Mouse (Mus musculus): ENCODE results near the gene Gclc. TPM values are rescaled to one million over a fixed set of nuclear protein-coding genes. Genes with fewer than 3 reads are reported as not detected.

Gene Gclc
- total and polyA plus RNA-seq, 2 experiments from 2014 or later, result 16.9 to 24.9 TPM

GRCm38 (mm10) chr9:77724216-77724615, 30.1 kb upstream of the Gclc start:
- 79% methylated on average over 6 of the region's 6 CpGs for WGBS
- no peaks in the 10 kb centered on the region for H3K27me3 ChIP-seq (ENCODE audit: insufficient read depth, low read length)
- H3K27ac ChIP-seq, result no peak overlapping the region
- no peaks in the 10 kb centered on the region for H3K36me3 ChIP-seq (ENCODE audit: insufficient read depth, low read length)
- H3K4me1 ChIP-seq (ENCODE audit: insufficient read depth, low read length), result no peaks in the 10 kb centered on the region
- no peak for ATAC-seq
- no peak overlapping the region for H3K4me3 ChIP-seq (ENCODE audit: low read length)
- H3K4me2 ChIP-seq (ENCODE audit: low read depth, low read length), result no peak overlapping the region
- no peak for TF ChIP-seq CTCF (IDR thresholded peaks at IDR 0.05; ENCODE audit: low read depth)
- DNase-seq (ENCODE audit: low spot score), result no peak
- 0 out of 2 replicates have a peak, but pooled peaks cover 2% of the 10 kb centered on the region for H3K9me3 ChIP-seq (ENCODE audit: low read length)
- H3K9ac ChIP-seq (replicated peaks; ENCODE audit: low read length), result no peak overlapping the region

- TF ChIP-seq CTCF (IDR thresholded peaks at IDR 0.05; ENCODE audit: low read depth), result no peak
- Histone ChIP-seq H3K9me3 (ENCODE audit: low read length) (0 out of 2 replicates have a peak, but pooled peaks cover 2% of the 10 kb centered on the region), H3K27ac (no peak overlapping the region), H3K9ac (replicated peaks; ENCODE audit: low read length) (no peak overlapping the region), H3K36me3 (ENCODE audit: insufficient read depth, low read length) (no peaks in the 10 kb centered on the region), H3K27me3 (ENCODE audit: insufficient read depth, low read length) (no peaks in the 10 kb centered on the region), H3K4me2 (ENCODE audit: low read depth, low read length) (no peak overlapping the region), H3K4me3 (ENCODE audit: low read length) (no peak overlapping the region), H3K4me1 (ENCODE audit: insufficient read depth, low read length) (no peaks in the 10 kb centered on the region)
- 91% methylated on average over 8 of the region's 8 CpGs for WGBS
- no peak for DNase-seq (ENCODE audit: low spot score)
- no peak for ATAC-seq
These were observed 28.9 kb upstream of the Gclc start for GRCm38 (mm10) chr9:77725448-77725847.

GRCm38 (mm10) chr9:77726018-77726684, 28.2 kb upstream of the Gclc start:
- H3K36me3 ChIP-seq (ENCODE audit: insufficient read depth, low read length), result no peaks in the 10 kb centered on the region
- 76% methylated on average over 6 of the region's 6 CpGs for WGBS
- H3K4me2 ChIP-seq (ENCODE audit: low read depth, low read length), result no peak overlapping the region
- no peak overlapping the region for H3K27ac ChIP-seq
- no peaks in the 10 kb centered on the region for H3K27me3 ChIP-seq (ENCODE audit: insufficient read depth, low read length)
- H3K9ac ChIP-seq (replicated peaks; ENCODE audit: low read length), result no peak overlapping the region
- ATAC-seq (no peak), DNase-seq (ENCODE audit: low spot score) (no peak)
- 0 out of 2 replicates have a peak, but pooled peaks cover 2% of the 10 kb centered on the region for H3K9me3 ChIP-seq (ENCODE audit: low read length)
- no peak overlapping the region for H3K4me3 ChIP-seq (ENCODE audit: low read length)
- no peaks in the 10 kb centered on the region for H3K4me1 ChIP-seq (ENCODE audit: insufficient read depth, low read length)
- TF ChIP-seq CTCF (IDR thresholded peaks at IDR 0.05; ENCODE audit: low read depth), result no peak

GRCm38 (mm10) chr9:77727012-77727411, 27.3 kb upstream of the Gclc start:
- H3K9me3 ChIP-seq (ENCODE audit: low read length), result 0 out of 2 replicates have a peak, but pooled peaks cover 2% of the 10 kb centered on the region
- H3K4me2 ChIP-seq (ENCODE audit: low read depth, low read length), result no peak overlapping the region
- H3K27ac ChIP-seq, result no peak overlapping the region
- WGBS, result 94% methylated on average over 2 of the region's 2 CpGs
- H3K4me1 ChIP-seq (ENCODE audit: insufficient read depth, low read length), result no peaks in the 10 kb centered on the region
- no peaks in the 10 kb centered on the region for H3K27me3 ChIP-seq (ENCODE audit: insufficient read depth, low read length)
- no peak overlapping the region for H3K9ac ChIP-seq (replicated peaks; ENCODE audit: low read length)
- no peaks in the 10 kb centered on the region for H3K36me3 ChIP-seq (ENCODE audit: insufficient read depth, low read length)
- no peak for TF ChIP-seq CTCF (IDR thresholded peaks at IDR 0.05; ENCODE audit: low read depth)
- ATAC-seq (no peak), DNase-seq (ENCODE audit: low spot score) (no peak)
- H3K4me3 ChIP-seq (ENCODE audit: low read length), result no peak overlapping the region

GRCm38 (mm10) chr9:77732067-77732466, 22.3 kb upstream of the Gclc start:
- Histone ChIP-seq H3K27me3 (ENCODE audit: insufficient read depth, low read length) (no peaks in the 10 kb centered on the region), H3K27ac (no peak overlapping the region), H3K4me2 (ENCODE audit: low read depth, low read length) (no peak overlapping the region), H3K4me1 (ENCODE audit: insufficient read depth, low read length) (no peaks in the 10 kb centered on the region), H3K36me3 (ENCODE audit: insufficient read depth, low read length) (no peaks in the 10 kb centered on the region), H3K4me3 (ENCODE audit: low read length) (no peak overlapping the region), H3K9ac (replicated peaks; ENCODE audit: low read length) (no peak overlapping the region), H3K9me3 (ENCODE audit: low read length) (0 out of 2 replicates have a peak, but pooled peaks cover 2% of the 10 kb centered on the region)
- WGBS, result 53% methylated on average over 3 of the region's 3 CpGs
- DNase-seq (ENCODE audit: low spot score) (no peak), ATAC-seq (no peak)
- TF ChIP-seq CTCF (IDR thresholded peaks at IDR 0.05; ENCODE audit: low read depth), result no peak

GRCm38 (mm10) chr9:77737298-77738041, 16.9 kb upstream of the Gclc start:
- Histone ChIP-seq H3K4me1 (ENCODE audit: insufficient read depth, low read length) (no peaks in the 10 kb centered on the region), H3K9me3 (ENCODE audit: low read length) (no peaks in the 10 kb centered on the region), H3K36me3 (ENCODE audit: insufficient read depth, low read length) (no peaks in the 10 kb centered on the region), H3K4me3 (ENCODE audit: low read length) (no peak overlapping the region), H3K9ac (replicated peaks; ENCODE audit: low read length) (no peak overlapping the region), H3K4me2 (ENCODE audit: low read depth, low read length) (no peak overlapping the region), H3K27me3 (ENCODE audit: insufficient read depth, low read length) (no peaks in the 10 kb centered on the region), H3K27ac (no peak overlapping the region)
- no peak for TF ChIP-seq CTCF (IDR thresholded peaks at IDR 0.05; ENCODE audit: low read depth)
- WGBS, result 89% methylated on average over 6 of the region's 6 CpGs
- ATAC-seq, result no peak
- DNase-seq (ENCODE audit: low spot score), result no peak

- no peak for ATAC-seq
- no peak for TF ChIP-seq CTCF (IDR thresholded peaks at IDR 0.05; ENCODE audit: low read depth)
- no peaks in the 10 kb centered on the region for H3K9me3 ChIP-seq (ENCODE audit: low read length)
- H3K4me1 ChIP-seq (ENCODE audit: insufficient read depth, low read length), result no peaks in the 10 kb centered on the region
- no peak overlapping the region for H3K9ac ChIP-seq (replicated peaks; ENCODE audit: low read length)
- no peak overlapping the region for H3K27ac ChIP-seq
- H3K36me3 ChIP-seq (ENCODE audit: insufficient read depth, low read length), result no peaks in the 10 kb centered on the region
- no peak overlapping the region for H3K4me3 ChIP-seq (ENCODE audit: low read length)
- DNase-seq (ENCODE audit: low spot score), result no peak
- H3K27me3 ChIP-seq (ENCODE audit: insufficient read depth, low read length), result no peaks in the 10 kb centered on the region
- no peak overlapping the region for H3K4me2 ChIP-seq (ENCODE audit: low read depth, low read length)
- 49% methylated on average over 1 of the region's 1 CpGs for WGBS
These were observed 12.9 kb upstream of the Gclc start for GRCm38 (mm10) chr9:77741452-77741851.

Measured in hindbrain, postnatal 0 days (tissue).